Mouse (Mus musculus): Measurements from ENCODE around the gene Hnrnpk. TPM values are rescaled to one million over a fixed set of nuclear protein-coding genes. Genes with fewer than 3 reads are reported as not detected.

Gene Hnrnpk
- polyA plus RNA-seq, 1 experiment from 2014 or later: 2,219 TPM

- no peaks in the 10 kb centered on the region for H3K9me3 ChIP-seq
- WGBS: 79% methylated on average over 4 of the region's 4 CpGs
- H3K4me3 ChIP-seq: no peak overlapping the region
- H3K27ac ChIP-seq: no peak overlapping the region
- no peak for DNase-seq (ENCODE audit: extremely low spot score, low spot score)
- H3K27me3 ChIP-seq (ENCODE audit: poor library complexity, severe bottlenecking): no peaks in the 10 kb centered on the region
- no peaks in the 10 kb centered on the region for H3K4me1 ChIP-seq
- H3K36me3 ChIP-seq (replicated peaks): no peaks in the 10 kb centered on the region
Measured at GRCm38 (mm10) chr13:58350606-58351005, 52.5 kb downstream of the Hnrnpk start.

DNA sequence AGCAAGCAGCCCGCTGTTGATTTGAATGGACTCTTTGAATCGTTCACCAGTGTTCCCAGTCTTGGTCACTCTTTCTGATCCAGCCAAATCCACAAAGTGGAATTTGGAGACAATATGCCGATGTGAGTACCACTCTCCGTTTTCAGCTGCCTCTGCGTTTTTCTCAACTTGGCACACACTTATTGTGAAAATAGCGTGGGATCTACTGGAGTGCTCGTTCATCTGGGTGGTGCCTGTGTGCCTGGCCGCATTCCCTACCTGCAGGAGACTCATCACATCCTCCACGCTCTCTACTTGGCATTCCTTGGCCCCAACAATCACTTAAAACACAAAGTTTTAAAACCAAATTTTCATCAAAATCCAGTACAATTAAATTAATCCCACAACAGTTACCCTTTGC, 58.6 kb downstream of the Hnrnpk start:
- Histone ChIP-seq H3K9me3 (no peaks in the 10 kb centered on the region), H3K27ac (no peak overlapping the region), H3K27me3 (ENCODE audit: poor library complexity, severe bottlenecking) (no peaks in the 10 kb centered on the region), H3K4me1 (no peaks in the 10 kb centered on the region), H3K36me3 (replicated peaks) (no peaks in the 10 kb centered on the region), H3K4me3 (no peak overlapping the region)
- WGBS: 87% methylated on average over 9 of the region's 9 CpGs
- no peak for DNase-seq (ENCODE audit: extremely low spot score, low spot score)

MicroRNAs encoded within 50 kb of the gene (microRNA counts, 519-probe panel; counts per million panel counts)
- microRNA mmu-miR-7a: 4,809 counts per million, percentile 82 among the panel's probes with 10 or more counts

Small RNA genes within 50 kb of the gene (microRNA-seq; reads per million reads assigned to microRNA genes)
- 270 reads per million, percentile 58 among the genes with 10 or more reads in this experiment for gene Mir7-1

Other genes starting within 250 kb of the Hnrnpk start
- gene Idnk, start 245.7 kb downstream of the Hnrnpk start, polyA plus RNA-seq (2016; fragmentation: Nextera tagmentation; extraction: Ambion mirVana): 47.0 and 47.1 TPM in 2 replicates
- gene Ubqln1, start 187.7 kb downstream of the Hnrnpk start, polyA plus RNA-seq (2016; fragmentation: Nextera tagmentation; extraction: Ambion mirVana): 123 and 133 TPM in 2 replicates
- gene Gkap1, start 127.6 kb downstream of the Hnrnpk start, polyA plus RNA-seq (2016; fragmentation: Nextera tagmentation; extraction: Ambion mirVana): 25.2 and 29.1 TPM in 2 replicates
- 0.93 and 0.97 TPM in 2 replicates for gene Kif27, start 44.2 kb downstream of the Hnrnpk start, polyA plus RNA-seq (2016; fragmentation: Nextera tagmentation; extraction: Ambion mirVana)
- gene 2210016F16Rik, start 18.1 kb downstream of the Hnrnpk start, polyA plus RNA-seq (2016; fragmentation: Nextera tagmentation; extraction: Ambion mirVana): 29.1 and 29.4 TPM in 2 replicates
- gene Rmi1, start 1.1 kb downstream of the Hnrnpk start, polyA plus RNA-seq (2016; fragmentation: Nextera tagmentation; extraction: Ambion mirVana): 30.8 and 32.7 TPM in 2 replicates
- gene Slc28a3, start 207.5 kb upstream of the Hnrnpk start, polyA plus RNA-seq (2016; fragmentation: Nextera tagmentation; extraction: Ambion mirVana): 0.06 TPM in 1 of 2 replicates, not detected in the other

Data from forebrain, embryonic 10.5 days (tissue).